Mouse (Mus musculus) frontal cortex, adult 2 months (tissue): ENCODE measurements around the gene Cmss1. TPM values are rescaled to one million over a fixed set of nuclear protein-coding genes. Genes with fewer than 3 reads are reported as not detected.

Experiments
- DNase-seq, 2 experiments: peaks; one replicate each; pipeline ENCODE4 v3.0.0; 2022; ENCODE audit warnings: low spot score in 1 of 2; ENCODE audit errors: extremely low spot score in 1 of 2
- polyA plus RNA-seq: library from polyadenylated mRNA; depleted of rRNA; stranded (reverse); fragments of >200 nt; gene quantifications from 2 replicates; pipeline ENCODE4 v1.2.3, GENCODE M21; 2012; rRNA removed

Cmss1 gene
- polyA plus RNA-seq, 1 experiment, result 9.5 TPM

DNA sequence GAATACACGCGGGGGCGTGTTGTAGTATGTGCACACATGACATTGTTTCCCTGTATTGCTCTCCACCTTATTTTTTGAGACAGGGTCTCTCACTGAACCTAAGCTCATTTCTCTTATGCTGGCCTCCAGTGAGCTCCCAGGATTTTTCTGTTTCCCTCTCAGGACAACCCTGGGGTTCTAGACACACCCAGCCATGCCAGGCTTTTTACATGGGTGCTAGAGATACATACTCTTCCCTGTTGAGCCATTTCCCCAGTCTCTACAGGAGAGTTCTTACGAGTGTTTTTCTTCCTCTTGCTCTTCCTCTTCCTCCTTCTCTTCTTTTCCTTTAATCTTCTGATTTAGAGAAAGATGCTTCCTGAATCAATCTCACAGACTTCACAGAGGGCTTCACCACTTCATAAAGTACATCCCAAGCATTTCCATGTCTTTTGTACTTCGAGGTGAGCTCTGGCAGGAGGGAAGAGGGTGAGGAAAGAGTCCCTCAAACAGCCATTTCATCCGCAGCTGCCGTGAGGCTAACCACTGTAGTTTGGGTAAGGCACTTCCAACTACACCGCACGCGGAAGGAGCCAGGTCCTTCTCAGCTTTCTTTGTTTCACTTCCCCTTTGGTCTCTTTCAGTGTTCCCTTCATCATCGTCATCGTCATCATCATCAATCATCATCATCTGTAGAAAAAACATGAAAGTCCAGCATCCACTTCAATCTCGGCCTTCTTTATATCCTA is 347.1 kb downstream of the Cmss1 start:
- DNase-seq, result no peak

Other genes starting within 250 kb of the Cmss1 start
- gene Col8a1, start 147.9 kb upstream of the Cmss1 start, polyA plus RNA-seq, result 0.53 and 0.56 TPM in 2 replicates